Mouse (Mus musculus): Measurements from ENCODE around the gene Ppef1.

DNA sequence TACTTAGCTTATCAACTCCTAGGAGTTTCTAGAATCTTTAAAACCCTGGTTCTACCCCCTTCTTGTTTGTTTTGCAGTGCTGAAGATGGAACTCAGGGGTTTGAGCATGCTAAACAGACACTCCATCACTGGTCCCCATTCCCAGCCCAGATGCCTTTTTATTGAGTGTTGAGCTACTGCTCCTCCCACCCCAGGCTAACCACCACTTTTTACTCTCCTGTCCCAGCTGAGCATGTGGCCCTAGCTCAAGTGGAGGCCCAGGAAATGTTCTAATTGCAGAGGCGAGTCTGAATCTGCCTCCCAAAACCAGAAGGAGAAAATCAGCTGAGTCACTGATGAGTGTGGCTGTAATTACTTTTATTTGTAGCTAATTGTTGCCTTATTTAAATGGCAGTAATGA lies 150.5 kb downstream of the Ppef1 start:
- TF ChIP-seq CTCF (IDR thresholded peaks at IDR 0.05; ENCODE audit: insufficient read depth, low read depth, low read length) (no peak), POLR2A (IDR thresholded peaks at IDR 0.05; ENCODE audit: insufficient read depth, low read depth, low read length) (no peak)

Measured in olfactory bulb, adult 2 months (tissue).